Mouse (Mus musculus): Measurements from ENCODE around the gene Tmem161b.

DNA sequence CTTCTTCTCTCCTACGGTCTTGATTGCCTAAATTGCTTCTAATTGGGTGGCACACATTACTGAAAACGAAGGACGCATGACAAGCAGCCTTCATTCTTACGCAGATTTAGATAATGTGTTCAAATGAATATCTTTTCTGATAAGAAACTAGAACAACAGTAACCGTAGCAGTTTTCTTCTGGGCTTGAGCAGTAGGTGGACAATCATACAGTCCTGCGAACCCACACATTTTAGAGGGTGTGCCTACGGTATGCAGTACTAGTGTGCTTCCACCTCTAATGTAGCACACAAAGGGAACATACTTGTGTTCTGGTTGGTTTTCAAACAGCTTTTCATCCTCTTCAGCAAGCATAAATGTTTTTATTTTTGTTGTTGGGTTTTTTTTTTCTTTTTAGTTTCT is 122.6 kb downstream of the Tmem161b start:
- no peak for TF ChIP-seq CTCF (IDR thresholded peaks at IDR 0.05; ENCODE audit: low read depth)
- no peak for TF ChIP-seq EP300 (IDR thresholded peaks at IDR 0.05; ENCODE audit: low read depth)

All from heart, postnatal 0 days (tissue).